Mouse (Mus musculus): ENCODE results near the gene Ddhd1.

The Ddhd1 gene

GRCm38 (mm10) chr14:45554336-45554735, 103.6 kb downstream of the Ddhd1 start:
- TF ChIP-seq POU5F1 (IDR thresholded peaks at IDR 0.05; ENCODE audit: borderline replicate concordance, low read length) = no peak
- no peak for TF ChIP-seq NANOG (IDR thresholded peaks at IDR 0.05; ENCODE audit: borderline replicate concordance, low read length)
- TF ChIP-seq CTCF (conservative IDR thresholded peaks at IDR 0.05; ENCODE audit: low read length) = no peak
- Histone ChIP-seq H3K27me3 (ENCODE audit: insufficient read depth, low read length) (peaks cover 21% of the 10 kb centered on the region), H3K4me3 (replicated peaks; ENCODE audit: low read length) (no peak overlapping the region), H3K36me3 (ENCODE audit: insufficient read depth, low read length) (no peaks in the 10 kb centered on the region), H3K4me1 (replicated peaks; ENCODE audit: low read depth, low read length) (peaks cover 64% of the 10 kb centered on the region), H3K9me3 (ENCODE audit: low read length) (no peaks in the 10 kb centered on the region)

- Histone ChIP-seq H3K4me1 (replicated peaks; ENCODE audit: low read depth, low read length) (peaks cover 60% of the 10 kb centered on the region), H3K4me3 (replicated peaks; ENCODE audit: low read length) (no peak overlapping the region), H3K9me3 (ENCODE audit: low read length) (no peaks in the 10 kb centered on the region), H3K36me3 (ENCODE audit: insufficient read depth, low read length) (no peaks in the 10 kb centered on the region), H3K27me3 (ENCODE audit: insufficient read depth, low read length) (peaks cover 23% of the 10 kb centered on the region)
- TF ChIP-seq NANOG (IDR thresholded peaks at IDR 0.05; ENCODE audit: borderline replicate concordance, low read length) (no peak), POU5F1 (IDR thresholded peaks at IDR 0.05; ENCODE audit: borderline replicate concordance, low read length) (no peak), CTCF (conservative IDR thresholded peaks at IDR 0.05; ENCODE audit: low read length) (no peak)
These were observed 104.1 kb downstream of the Ddhd1 start for GRCm38 (mm10) chr14:45553854-45554253.

GRCm38 (mm10) chr14:45552431-45552830, 105.5 kb downstream of the Ddhd1 start:
- peak overlapping the region; percentile 63 for H3K4me3 ChIP-seq (replicated peaks; ENCODE audit: low read length)
- peak; percentile 48 for TF ChIP-seq CTCF (conservative IDR thresholded peaks at IDR 0.05; ENCODE audit: low read length)
- no peak for TF ChIP-seq POU5F1 (IDR thresholded peaks at IDR 0.05; ENCODE audit: borderline replicate concordance, low read length)
- peaks cover 23% of the 10 kb centered on the region for H3K27me3 ChIP-seq (ENCODE audit: insufficient read depth, low read length)

GRCm38 (mm10) chr14:45551121-45551768, 106.7 kb downstream of the Ddhd1 start:
- TF ChIP-seq CTCF (conservative IDR thresholded peaks at IDR 0.05; ENCODE audit: low read length) (peak; percentile 85), POU5F1 (IDR thresholded peaks at IDR 0.05; ENCODE audit: borderline replicate concordance, low read length) (no peak)
- Histone ChIP-seq H3K9me3 (ENCODE audit: low read length) (no peaks in the 10 kb centered on the region), H3K4me3 (replicated peaks; ENCODE audit: low read length) (peak overlapping the region; percentile 63), H3K27me3 (ENCODE audit: insufficient read depth, low read length) (peaks cover 23% of the 10 kb centered on the region), H3K36me3 (ENCODE audit: insufficient read depth, low read length) (no peaks in the 10 kb centered on the region), H3K4me1 (replicated peaks; ENCODE audit: low read depth, low read length) (peaks cover 43% of the 10 kb centered on the region)

More at GRCm38 (mm10) chr14:45552431-45552830, 105.5 kb downstream of the Ddhd1 start:
- H3K9me3 ChIP-seq (ENCODE audit: low read length) = no peaks in the 10 kb centered on the region
- H3K36me3 ChIP-seq (ENCODE audit: insufficient read depth, low read length) = no peaks in the 10 kb centered on the region
- H3K4me1 ChIP-seq (replicated peaks; ENCODE audit: low read depth, low read length) = peaks cover 50% of the 10 kb centered on the region

- H3K27me3 ChIP-seq (ENCODE audit: insufficient read depth, low read length) = peaks cover 23% of the 10 kb centered on the region
- no peaks in the 10 kb centered on the region for H3K36me3 ChIP-seq (ENCODE audit: insufficient read depth, low read length)
- TF ChIP-seq POU5F1 (IDR thresholded peaks at IDR 0.05; ENCODE audit: borderline replicate concordance, low read length) (no peak), CTCF (conservative IDR thresholded peaks at IDR 0.05; ENCODE audit: low read length) (no peak), NANOG (IDR thresholded peaks at IDR 0.05; ENCODE audit: borderline replicate concordance, low read length) (no peak)
- peak overlapping the region; percentile 63 for H3K4me3 ChIP-seq (replicated peaks; ENCODE audit: low read length)
- H3K4me1 ChIP-seq (replicated peaks; ENCODE audit: low read depth, low read length) = peaks cover 43% of the 10 kb centered on the region
- H3K9me3 ChIP-seq (ENCODE audit: low read length) = no peaks in the 10 kb centered on the region
These were observed 107.8 kb downstream of the Ddhd1 start for GRCm38 (mm10) chr14:45550010-45550647.

GRCm38 (mm10) chr14:45548118-45548517, 109.8 kb downstream of the Ddhd1 start:
- peaks cover 23% of the 10 kb centered on the region for H3K27me3 ChIP-seq (ENCODE audit: insufficient read depth, low read length)
- no peak for TF ChIP-seq POU5F1 (IDR thresholded peaks at IDR 0.05; ENCODE audit: borderline replicate concordance, low read length)
- no peak for TF ChIP-seq NANOG (IDR thresholded peaks at IDR 0.05; ENCODE audit: borderline replicate concordance, low read length)
- TF ChIP-seq CTCF (conservative IDR thresholded peaks at IDR 0.05; ENCODE audit: low read length) = peak; percentile 95
- no peak overlapping the region for H3K4me3 ChIP-seq (replicated peaks; ENCODE audit: low read length)
- H3K4me1 ChIP-seq (replicated peaks; ENCODE audit: low read depth, low read length) = peaks cover 38% of the 10 kb centered on the region
- H3K36me3 ChIP-seq (ENCODE audit: insufficient read depth, low read length) = no peaks in the 10 kb centered on the region
- no peaks in the 10 kb centered on the region for H3K9me3 ChIP-seq (ENCODE audit: low read length)

GRCm38 (mm10) chr14:45544905-45545304, 113.0 kb downstream of the Ddhd1 start:
- no peaks in the 10 kb centered on the region for H3K36me3 ChIP-seq (ENCODE audit: insufficient read depth, low read length)

GRCm38 (mm10) chr14:45544026-45544425, 113.9 kb downstream of the Ddhd1 start:
- no peak overlapping the region for H3K4me3 ChIP-seq (replicated peaks; ENCODE audit: low read length)
- peaks cover 36% of the 10 kb centered on the region for H3K4me1 ChIP-seq (replicated peaks; ENCODE audit: low read depth, low read length)

More at GRCm38 (mm10) chr14:45544905-45545304, 113.0 kb downstream of the Ddhd1 start:
- Histone ChIP-seq H3K4me3 (replicated peaks; ENCODE audit: low read length) (no peak overlapping the region), H3K4me1 (replicated peaks; ENCODE audit: low read depth, low read length) (peaks cover 27% of the 10 kb centered on the region), H3K27me3 (ENCODE audit: insufficient read depth, low read length) (peaks cover 6% of the 10 kb centered on the region), H3K9me3 (ENCODE audit: low read length) (no peaks in the 10 kb centered on the region)
- no peak for TF ChIP-seq NANOG (IDR thresholded peaks at IDR 0.05; ENCODE audit: borderline replicate concordance, low read length)

More at GRCm38 (mm10) chr14:45544026-45544425, 113.9 kb downstream of the Ddhd1 start:
- Histone ChIP-seq H3K27me3 (ENCODE audit: insufficient read depth, low read length) (no peaks in the 10 kb centered on the region), H3K36me3 (ENCODE audit: insufficient read depth, low read length) (no peaks in the 10 kb centered on the region), H3K9me3 (ENCODE audit: low read length) (no peaks in the 10 kb centered on the region)
- TF ChIP-seq NANOG (IDR thresholded peaks at IDR 0.05; ENCODE audit: borderline replicate concordance, low read length) = no peak
- no peak for TF ChIP-seq CTCF (conservative IDR thresholded peaks at IDR 0.05; ENCODE audit: low read length)
- TF ChIP-seq POU5F1 (IDR thresholded peaks at IDR 0.05; ENCODE audit: borderline replicate concordance, low read length) = no peak

Data from E14TG2a.4 (cell line).